Mouse (Mus musculus) lung, postnatal 4 days (tissue): Measurements from ENCODE around the gene Rpl34.

Source experiments
- DNase-seq, 2 experiments: peaks; one replicate each; pipeline ENCODE4 v3.0.0; 2021

The Rpl34 gene

DNA sequence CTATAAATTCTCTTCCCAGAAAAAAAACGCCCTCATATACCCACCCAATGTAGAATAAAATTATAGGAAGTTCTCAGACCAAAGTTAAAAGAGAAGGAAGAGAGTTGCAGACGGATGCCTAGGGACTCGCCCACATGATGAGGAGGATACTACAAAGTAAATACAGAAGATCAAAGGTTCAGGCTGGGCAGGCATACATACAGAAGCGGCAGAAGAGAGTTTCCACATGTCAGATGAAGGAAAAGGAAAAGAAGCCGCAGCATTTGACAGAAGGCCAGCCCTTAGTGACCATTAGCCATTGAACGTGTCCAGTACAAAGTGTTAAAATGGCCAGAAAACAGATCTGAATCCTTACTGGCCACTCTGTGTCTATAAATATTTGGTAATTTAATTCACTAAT, 17.3 kb downstream of the Rpl34 start:
- no peak for DNase-seq

DNA sequence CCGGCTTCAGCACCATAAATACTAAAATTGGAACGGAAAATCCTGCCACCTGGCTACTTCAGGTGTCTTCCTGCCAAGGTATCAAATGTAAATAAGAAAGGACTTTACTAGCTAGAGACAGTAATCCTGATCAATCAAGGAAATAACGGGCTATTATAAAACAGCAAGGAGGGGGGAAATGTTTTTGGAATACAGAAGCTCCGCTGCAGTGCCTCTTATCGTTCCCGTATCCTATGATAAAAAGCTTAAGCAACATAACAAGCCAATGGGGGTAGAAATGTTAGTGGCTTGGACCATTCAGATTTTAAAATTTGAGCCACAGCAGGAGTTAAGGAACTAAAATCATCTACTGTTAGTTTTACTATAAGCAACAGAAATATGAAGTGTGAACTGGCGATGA, 20.1 kb downstream of the Rpl34 start:
- DNase-seq, result no peak

DNA sequence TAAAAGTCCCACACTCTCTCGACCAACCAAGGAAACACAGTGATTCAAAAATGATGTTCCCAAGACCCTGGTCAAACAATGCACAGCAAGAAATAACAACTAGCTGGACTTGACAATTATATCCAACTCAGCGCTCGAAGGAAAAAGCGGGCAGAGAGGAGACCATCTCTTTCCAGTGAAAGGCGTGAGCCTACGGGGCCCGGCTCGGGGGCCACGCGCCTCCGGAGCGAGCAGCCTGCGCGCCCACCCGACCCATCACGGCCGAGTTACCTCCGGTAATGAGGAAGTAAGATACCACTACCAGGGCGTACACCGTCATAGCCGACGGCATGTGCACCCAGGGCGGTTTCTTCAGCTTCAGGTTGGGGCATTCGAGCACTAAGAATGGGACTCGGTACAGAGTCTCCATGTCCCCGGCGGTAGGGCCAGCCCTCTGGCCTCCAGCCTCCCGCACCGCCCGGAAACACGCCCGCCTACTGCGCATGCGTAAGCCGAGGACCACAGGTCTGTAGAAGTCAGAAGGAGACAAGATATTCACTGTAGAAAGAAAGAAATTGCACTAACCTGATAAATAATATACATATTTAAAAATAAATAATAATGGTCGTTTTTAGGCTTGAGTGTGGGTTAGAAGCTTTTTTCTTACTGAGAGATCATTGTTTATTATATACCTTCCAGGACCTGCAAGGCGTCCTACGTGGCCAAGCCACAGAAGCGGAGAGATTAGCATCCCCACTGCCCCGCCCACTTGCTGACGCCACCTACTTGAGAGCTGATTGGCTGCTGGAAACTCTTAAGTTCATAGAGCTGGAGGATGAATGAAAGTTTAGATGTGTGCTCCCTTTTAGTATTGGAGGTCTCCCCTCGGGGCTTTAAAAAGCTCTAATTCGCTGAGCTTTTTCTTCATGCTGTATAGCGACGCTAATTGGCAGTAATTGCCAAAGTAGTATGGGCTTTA, 21.0 kb downstream of the Rpl34 start, which contains the start of gene Ostc:
Gene Ostc (minus strand): TSS at position 478 of the 958 bp plus-strand sequence.
- peak; percentile 97 for DNase-seq

DNA sequence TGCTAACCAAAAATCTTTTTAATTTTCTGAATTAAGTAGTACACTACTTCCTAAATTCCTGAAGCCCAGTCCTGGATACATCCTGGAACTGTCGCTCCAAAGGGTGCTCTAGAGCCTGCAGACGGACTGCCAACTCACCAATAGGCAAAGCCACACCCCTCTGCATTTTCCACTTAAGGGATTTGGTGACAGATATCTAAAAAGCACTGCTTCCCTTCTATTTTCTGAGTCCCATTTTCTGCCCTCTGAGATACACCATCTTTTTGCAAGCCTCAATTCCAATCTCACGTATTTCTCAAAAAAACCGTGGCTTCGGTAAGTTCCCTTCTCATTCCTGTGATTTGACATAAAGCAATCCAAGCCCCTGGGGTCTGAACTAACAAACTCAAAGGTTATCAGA, 21.7 kb downstream of the Rpl34 start:
- peak in 1 of 2 experiments; percentile 15 for DNase-seq

DNA sequence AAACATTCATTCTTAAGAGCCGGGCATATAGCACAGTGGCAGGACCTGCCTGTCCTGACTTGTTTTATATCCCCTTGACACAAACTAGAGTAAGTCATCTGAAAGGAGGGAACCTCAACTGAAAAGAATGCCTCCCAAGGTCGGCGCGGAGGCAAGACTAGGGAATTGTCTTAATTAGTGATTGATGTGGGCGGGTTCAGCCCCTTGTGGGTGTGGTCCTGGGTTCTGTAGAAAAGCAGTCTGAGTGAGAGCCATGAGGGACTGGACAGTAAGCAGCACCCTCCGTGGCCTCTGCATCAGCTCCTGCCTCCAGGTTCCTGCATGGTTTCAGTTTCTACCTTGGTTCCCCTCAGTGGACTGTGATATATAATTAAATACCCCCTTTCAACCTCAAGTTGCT, 27.9 kb downstream of the Rpl34 start:
- no peak for DNase-seq

DNA sequence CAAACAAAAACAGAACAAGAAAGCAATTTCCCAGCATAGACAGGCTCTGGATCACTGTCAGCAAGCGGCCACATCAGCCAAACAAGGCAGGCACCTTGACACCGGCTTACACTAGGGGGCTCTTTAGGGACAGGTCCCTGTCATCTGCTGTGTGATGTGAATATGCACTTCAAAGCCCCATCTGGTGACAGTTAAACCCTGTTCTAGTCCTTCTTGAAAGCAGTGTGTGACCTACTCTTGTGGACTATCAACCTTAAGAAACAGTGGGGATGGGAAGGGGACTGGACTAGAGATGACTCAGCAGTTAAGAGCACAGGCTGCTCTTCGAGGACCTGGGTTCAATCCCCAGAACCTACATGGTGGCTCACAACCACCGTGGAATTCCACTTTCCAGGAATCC, 32.6 kb downstream of the Rpl34 start:
- no peak for DNase-seq

DNA sequence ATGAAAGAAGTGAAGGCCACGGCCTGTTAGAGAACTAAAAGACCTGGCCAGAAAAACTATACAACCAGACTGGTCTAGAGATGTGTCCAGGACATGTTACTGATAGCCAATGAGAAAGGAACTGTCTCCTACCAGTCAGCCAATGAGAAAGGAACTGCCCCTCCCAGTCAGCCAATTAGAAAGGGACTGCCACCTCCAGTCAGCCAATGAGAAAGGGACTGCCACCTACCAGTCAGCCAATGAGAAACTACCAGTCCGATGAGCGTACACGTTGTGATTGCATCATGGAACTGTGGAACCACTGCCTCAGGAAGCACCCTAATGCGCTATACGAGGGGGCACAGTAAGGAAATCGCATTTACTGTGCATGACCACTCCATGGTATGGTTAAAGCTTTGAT, 35.5 kb downstream of the Rpl34 start:
- no peak for DNase-seq

DNA sequence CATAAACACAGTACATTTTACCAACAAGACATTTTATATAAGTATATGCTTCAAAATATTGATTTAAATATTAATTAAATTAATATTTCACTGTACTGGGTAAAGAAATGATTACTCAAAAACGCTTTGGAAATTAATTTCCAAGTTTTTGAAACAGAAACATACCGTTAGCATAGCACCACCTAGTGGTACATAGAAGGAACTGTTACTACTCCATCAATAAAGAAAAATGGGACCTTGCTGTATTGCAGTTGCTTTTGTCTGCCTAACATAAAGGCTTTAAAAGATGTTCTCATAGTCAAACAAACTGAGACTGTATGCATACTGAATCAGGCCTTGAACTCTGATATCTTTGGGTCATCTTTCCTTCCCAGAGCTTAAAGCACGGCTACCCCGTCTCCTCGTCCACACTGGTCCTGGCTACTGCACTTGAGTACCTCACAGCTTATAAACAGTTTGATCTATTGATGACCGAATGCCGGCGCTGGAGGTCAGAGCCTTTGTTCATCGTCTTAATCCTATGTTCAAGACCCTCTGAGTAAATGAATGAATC, 36.1 kb downstream of the Rpl34 start:
- DNase-seq, result no peak

DNA sequence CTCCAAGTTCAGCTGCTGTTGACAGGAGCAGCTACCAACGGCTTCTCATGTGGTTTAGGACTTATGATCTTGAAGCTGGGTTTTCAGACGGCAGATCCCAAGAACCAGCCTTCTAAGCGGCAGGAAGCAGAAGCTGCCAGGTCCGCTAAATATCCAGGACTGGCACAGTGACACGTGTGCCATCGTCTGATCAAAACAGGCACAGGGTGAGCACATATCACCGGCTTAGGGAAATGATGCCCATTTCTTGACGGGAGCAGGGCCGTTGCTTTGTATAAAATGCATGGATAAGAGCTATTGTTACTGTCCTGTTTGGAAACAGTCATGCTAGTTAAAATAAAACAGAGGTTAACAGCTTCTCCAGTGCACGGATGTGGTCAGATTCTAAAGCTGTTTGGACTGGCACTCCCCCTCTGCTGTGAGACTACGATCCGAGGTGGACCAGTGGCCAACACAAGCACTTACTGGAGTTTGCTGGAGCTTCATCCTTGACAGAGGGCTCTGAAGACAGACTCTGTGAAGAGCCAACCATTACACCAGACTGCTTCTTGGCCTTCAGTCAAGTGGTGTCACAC, 38.5 kb downstream of the Rpl34 start:
- no peak for DNase-seq

DNA sequence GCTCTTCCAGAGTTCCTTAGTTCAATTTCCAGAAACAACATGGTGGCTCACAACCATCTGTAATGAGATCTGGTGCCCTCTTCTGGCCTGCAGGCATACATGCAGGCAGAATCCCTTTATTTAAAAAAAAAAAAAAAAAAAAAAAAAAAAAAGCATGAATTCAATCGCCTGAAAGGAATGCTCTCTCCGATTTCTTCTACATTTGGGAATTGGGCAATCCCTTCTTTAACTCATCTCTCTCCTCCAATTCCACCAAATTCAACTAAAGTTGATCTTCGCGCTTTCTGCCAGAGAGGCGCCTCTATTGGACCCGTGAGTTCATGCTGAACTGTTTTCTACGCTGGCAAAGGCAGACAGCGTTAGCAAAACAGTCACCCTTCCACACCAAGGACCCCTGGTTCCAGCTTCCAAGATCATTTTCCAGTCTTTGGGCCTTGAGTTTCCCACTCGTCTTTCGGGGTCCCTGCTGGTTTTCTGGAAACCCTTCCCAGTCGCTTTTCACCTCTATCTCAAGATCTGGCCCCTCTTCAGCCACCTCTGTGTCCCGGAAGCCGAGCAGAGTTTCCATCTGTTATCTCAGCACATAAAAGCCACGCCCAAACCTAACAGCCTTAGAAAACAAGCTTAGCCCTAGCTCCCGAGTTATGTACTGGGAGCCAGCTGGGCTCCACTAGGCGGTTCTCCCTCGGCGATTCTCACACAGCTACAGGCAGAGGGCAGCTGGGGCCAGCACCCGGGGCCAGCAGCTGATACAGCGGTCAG, 39.2 kb downstream of the Rpl34 start:
- DNase-seq, result peak; percentile 39 to 68

DNA sequence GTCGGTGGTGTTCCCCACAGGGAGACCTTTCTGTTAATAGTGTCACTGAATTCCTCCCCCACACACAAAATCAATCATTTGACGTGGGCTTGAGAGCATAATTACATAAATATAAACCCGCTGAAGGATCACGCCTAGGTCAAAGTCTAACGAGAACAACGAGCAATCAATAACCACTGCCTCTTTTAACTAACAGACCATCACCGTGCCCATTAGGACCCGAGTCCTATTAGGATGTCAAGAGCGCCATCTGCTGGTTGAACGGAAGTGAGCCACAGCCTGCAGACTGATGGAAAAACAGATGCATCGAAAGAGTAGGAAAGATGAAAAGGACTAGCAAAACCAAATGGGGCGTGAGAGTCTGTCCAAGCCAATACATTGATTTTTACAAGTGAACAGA, 40.6 kb downstream of the Rpl34 start:
- DNase-seq, result peak; percentile 47 to 78

DNA sequence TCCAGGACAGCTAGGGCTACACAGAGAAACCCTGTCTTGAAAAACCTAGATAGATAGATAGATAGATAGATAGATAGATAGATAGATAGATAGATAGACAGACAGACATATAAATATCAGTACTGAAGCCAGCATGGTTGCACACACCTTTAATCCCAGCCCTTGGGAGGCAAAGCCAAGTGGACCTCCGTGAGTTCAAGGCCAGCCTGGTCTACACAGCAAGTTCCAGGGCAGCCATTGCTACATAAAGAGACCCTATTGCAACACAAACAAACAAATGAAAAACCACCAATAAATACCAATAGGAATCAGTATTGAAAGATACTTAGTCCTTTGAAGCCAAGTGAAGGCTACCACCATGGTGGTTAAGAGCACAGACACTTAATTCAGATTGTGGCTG, 43.1 kb downstream of the Rpl34 start:
- no peak for DNase-seq

DNA sequence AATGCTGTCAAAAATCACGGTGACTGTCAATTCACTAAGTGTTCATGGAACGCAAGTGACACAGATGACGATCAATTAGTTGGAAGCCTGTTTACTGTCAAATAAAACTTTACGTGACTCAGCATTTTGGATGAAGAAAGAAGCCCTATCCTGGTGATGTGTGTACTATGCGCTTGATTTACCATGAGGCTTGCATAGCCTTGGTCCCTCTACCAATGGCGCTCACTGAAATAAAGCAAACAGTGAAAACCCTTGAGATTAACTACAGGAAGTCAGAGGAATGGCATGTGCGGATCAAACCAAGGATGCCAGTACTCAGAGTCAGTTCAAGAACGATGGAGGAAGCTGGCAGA, 45.2 kb downstream of the Rpl34 start:
- no peak for DNase-seq

DNA sequence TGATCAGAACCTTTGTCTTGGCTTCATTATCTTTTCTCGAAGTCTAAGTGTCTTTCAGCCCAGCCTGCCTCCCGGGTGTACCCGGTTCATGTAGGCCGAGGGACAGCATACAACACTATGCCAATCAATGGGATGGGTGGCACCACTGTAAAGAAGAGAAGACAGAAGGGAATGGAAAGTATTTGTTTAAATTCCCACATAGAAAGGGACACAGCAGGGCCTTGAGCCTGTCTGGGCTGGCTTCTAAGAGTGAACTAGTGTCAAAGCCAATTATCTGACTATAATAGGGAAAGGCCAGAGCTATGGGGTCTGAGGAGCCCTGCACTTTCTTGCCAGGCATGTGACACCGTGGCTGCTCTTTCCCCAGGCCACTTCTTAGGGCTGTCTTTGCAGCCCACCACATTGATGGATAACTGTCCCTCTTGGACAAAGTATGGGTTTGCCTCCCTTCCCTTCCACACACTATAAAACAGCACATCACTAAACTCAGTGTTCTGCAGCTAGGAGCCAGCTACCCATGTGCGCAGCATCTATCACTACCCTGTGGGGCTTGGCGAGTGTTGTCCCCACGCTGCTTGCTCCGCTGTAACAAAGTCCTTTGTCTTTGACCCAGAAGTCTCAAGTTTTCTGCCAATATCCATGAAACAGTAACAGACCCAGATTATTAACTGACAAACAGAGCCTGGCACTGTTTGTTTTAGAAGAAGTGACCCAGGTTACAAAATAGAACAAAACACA, 45.8 kb downstream of the Rpl34 start:
- no peak for DNase-seq

DNA sequence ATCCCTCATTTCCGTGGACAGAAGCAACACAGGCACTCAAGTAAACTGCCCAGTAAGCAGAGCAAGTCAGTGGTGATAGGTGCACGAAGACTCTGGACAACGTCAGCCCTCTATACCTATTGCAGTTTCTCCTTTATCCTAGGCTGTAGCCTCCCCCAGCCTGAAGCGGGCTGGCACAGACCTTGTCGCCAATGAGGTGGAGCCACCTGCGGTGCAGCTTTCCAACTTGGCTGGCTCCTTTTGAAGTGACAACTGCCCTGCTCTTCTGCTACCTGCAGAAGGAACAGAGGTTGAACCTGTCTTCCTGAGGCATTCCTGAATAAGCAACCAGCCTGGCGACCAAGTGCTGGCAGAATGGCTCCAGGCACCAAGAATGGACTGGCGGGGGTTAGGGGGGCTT, 46.4 kb downstream of the Rpl34 start:
- no peak for DNase-seq

DNA sequence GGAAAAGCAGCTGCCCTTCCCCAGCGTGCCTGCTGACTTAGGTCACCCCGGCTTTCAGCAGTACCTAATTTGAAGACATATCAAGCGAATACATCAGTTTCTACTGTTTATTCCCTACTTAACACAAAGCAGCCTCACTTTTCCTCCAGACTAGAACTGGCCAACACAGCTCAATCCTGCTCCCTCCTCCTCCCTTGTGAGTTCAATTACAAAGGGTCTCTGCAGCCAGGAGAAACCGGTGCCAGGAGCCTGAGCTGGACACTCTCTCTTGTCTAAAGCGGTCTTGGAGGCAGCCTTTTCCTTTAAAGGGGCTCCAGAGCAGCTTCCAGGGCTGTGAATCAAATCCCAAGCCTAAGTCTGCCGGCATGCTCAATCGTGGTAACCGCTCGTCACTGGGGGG, 48.0 kb downstream of the Rpl34 start:
- DNase-seq, result no peak

DNA sequence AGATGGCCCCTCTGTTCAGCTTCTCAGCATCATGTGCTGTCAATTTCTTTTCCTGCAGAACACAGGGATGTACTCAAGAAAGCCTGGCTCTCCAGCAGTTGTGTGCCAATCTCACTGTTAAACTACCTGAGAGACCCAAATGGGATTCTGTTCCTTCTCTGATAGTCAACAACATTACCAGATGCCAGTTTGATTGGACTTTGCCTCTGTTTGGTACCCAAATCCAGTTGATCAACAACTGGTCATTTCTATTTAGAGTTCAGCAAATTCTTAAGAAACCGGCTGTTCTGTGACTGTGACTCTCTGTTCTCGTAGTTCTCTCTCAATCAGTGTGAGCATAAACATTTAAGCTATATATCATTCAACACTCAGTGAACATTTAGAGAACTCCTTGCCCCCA, 49.0 kb downstream of the Rpl34 start:
- no peak for DNase-seq

DNA sequence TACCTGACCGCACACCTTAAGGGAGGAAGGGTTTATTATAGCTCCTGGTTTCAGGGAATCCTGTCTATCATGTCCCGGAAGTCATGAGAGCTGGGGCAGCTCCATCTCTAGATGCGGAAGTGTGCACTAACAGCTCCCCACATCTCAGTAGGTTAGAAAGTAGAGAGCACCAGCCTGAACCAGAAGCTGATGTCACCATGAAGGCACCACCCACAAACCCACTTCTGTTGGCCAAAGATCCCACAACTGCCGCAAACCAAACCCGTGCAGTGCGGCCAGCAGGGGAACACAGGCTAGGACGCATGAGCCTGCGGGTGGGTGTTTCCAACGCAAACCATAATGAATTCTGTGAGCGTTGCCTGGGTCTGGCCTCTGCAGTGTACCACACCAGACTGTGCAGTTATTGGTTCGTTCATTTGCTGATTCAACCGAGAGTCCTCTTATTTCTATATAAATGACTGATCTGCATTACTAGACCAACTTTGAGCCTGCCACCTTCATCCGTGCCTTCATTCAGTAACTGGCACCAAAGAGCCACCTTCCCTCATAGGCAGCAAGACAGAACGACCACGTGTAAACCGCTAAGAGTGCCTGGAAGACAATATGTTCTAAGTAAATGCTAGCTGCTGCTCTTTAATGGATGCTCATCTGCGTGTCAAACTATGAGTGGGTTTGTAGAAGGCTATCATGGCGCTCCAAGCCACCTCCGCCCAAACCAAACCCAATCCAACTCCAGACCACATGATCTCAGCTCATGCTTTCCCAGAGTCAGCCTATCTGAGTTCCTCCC, 52.3 kb downstream of the Rpl34 start:
- DNase-seq, result no peak
